Mouse (Mus musculus): ENCODE results near the gene Tec.

DNA sequence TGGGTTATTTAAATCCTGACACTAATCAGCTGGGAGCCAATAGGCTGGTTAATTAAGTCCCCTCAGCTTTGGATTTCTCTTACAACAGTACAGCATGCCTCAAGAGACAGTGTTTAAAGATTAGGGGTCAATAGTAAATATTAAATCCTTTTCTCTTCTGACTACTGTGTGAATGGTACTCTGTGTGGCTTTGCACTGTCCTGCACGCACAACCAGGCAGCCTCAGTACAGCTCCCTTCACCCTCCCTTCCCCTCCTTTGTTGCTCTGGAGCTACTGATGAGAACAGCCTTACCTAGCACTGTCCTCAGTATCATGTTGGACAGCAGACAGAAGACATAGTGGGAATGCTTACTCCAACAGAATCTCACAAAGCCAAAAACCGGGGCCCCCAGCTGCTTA, 58.8 kb downstream of the Tec start:
- TF ChIP-seq CTCF (IDR thresholded peaks at IDR 0.05; ENCODE audit: extremely low read depth, insufficient read depth, insufficient read length, insufficient replicate concordance) (no peak), POLR2A (IDR thresholded peaks at IDR 0.05; ENCODE audit: low read depth, low read length) (no peak)
